Mouse (Mus musculus) Patski (cell line): ENCODE results near the gene Olfr160. TPM values are rescaled to one million over a fixed set of nuclear protein-coding genes. Genes with fewer than 3 reads are reported as not detected.

Source experiments
- ATAC-seq: fragments of 100-300 bp; one replicate; pipeline ENCODE4 v1.8.0; 2021
- CTCF ChIA-PET: fragments of 350-600 bp; sonication (Branson Sonifier 250); formaldehyde crosslinking; loops from one replicate; lab custom pipeline; 2022; ENCODE audit warnings: inconsistent platforms; lab: Charles Lee
- POLR2A ChIA-PET: fragments of 350-600 bp; sonication (Branson Sonifier 250); formaldehyde crosslinking; loops from one replicate; lab custom pipeline; 2022; ENCODE audit warnings: antibody characterized with exemption, inconsistent platforms; lab: Charles Lee
- DNase-seq: peaks from one replicate; pipeline ENCODE4 v3.0.0-alpha.2; 2011; ENCODE audit warnings: low read depth, low spot score
- H3K27me3 ChIP-seq: fragments of 371-371 bp; one replicate; pipeline ENCODE4 v1.5.1; 2021
- CTCF ChIP-seq: fragments of 100-300 bp; IDR thresholded peaks from one replicate; pipeline ENCODE4 v1.5.1; 2021
- in situ Hi-C: fragments of 300-500 bp; cut with MboI; formaldehyde crosslinking; loops from 3 replicates; pipeline ENCODE4 v1.11.1; 2018; ENCODE audit warnings: low pct_unique_long_range_greater_than_20kb, mixed read lengths
- polyA plus RNA-seq: library from polyadenylated mRNA; unstranded; gene quantifications from one replicate; pipeline ENCODE4 v1.2.3, GENCODE M21; 2021

The Olfr160 gene
- polyA plus RNA-seq, 1 experiment from 2014 or later, result not detected

DNA sequence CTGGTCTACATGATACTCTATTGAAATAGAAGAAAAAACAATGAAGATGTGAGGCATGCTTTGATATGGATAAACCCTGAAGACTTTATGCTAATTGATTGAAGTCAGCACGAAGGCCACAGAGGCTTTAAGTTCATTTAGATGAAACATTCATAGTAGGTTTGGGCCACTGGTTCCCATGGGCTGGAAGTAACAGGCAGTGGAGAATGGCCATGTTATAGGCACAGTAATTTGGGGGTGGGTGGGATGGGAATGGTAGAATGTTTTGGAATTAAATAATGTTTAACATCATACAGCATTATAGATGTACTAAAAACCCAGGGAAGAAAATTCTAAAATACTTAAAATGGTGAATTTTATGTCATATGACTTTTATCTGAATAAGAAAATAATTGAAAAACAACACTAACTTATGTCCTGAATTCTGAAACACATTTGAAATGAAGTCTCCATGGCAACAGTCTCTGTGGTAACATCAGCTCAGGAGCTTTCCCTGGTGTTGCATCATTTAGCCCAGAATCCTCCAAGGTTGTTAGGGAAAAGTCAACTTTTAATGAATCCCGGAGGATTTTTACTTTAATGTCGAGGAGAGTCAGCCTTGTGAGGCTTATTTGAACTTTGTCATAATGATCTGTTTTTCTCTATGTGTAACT is 28.6 kb downstream of the Olfr160 start:
- ATAC-seq (no peak), DNase-seq (no peak)
- POLR2A ChIA-PET, result no interaction called here
- H3K27me3 ChIP-seq, result no peaks in the 10 kb centered on the region
- no peak for TF ChIP-seq CTCF
- in situ Hi-C loops, result loop anchor here (5.0 kb wide), 1 partner anchor 245 kb away; no protein-coding TSS in a partner anchor
- CTCF ChIA-PET, result no interaction called here

DNA sequence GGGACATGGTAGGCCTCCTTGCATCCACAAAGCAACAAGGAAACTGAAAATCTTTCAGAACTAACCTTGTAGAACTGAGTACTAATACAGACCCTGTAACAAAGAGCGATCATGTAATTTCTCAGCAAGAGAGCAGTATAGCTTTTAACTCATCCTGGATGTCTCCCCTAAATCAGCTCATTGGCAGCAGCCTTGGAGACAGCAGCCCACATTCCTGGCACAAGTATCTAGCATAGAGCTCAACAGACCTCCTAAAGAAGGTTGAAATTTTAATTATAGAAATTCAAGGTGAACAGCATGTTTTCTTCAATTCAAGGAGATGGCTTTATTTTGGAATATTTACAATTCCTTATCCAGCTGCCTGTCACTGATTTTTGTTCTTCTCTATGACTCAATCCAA is 34.9 kb downstream of the Olfr160 start:
- POLR2A ChIA-PET, result no interaction called here
- H3K27me3 ChIP-seq, result peaks cover 6% of the 10 kb centered on the region
- TF ChIP-seq CTCF, result no peak
- in situ Hi-C loops, result no loop called here
- CTCF ChIA-PET, result interaction anchor here (1.3 to 2.0 kb wide), 2 partner anchors 9 kb away, joined by 3 to 4 read pairs; no protein-coding TSS in a partner anchor
- no peak for ATAC-seq
- DNase-seq, result no peak

DNA sequence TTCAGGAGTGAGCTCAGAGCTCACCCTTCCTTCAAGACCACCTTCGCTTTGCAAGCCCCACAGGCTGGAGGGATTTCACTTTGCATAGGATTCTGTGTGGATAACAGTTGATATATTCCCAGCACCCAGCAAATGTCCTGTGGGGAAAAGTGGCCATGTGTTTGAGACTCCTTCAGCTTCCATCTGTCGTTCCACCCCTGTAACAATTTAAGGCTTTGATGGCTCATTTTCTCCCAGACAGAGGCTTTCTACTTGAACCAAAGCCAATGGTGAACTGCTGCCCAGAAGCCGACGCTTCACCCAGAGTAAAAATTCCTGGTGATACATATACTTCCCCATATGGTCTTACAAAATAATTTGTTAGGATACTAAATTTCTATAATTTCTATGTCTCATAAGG is 40.8 kb downstream of the Olfr160 start:
- H3K27me3 ChIP-seq, result peaks cover 10% of the 10 kb centered on the region
- ChIA-PET POLR2A (no interaction called here), CTCF (no interaction called here)
- DNase-seq (no peak), ATAC-seq (no peak)
- TF ChIP-seq CTCF, result no peak
- in situ Hi-C loops, result no loop called here

DNA sequence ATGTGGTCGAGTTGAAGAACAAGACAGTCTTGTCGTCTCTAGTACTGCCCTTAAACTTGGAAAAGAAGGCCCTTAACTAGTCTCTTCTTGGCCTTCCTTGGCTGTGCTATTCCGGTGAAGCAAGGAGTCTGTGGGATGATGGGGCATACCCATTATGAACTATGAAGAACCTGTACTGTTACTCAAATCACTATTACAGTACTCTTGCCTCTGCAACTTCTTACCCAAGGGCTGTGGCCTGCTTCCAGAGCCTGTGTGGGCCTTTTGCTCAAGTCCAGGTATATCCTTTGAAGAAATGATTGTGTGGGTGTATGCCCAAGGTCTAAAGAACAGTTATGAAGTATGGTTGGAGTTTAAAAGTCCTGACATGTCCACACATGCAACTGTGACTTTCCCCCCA is 45.8 kb downstream of the Olfr160 start:
- CTCF ChIA-PET, result no interaction called here
- TF ChIP-seq CTCF, result no peak
- no peak for ATAC-seq
- no peak for DNase-seq
- H3K27me3 ChIP-seq, result peaks cover 4% of the 10 kb centered on the region
- in situ Hi-C loops, result no loop called here
- POLR2A ChIA-PET, result no interaction called here

DNA sequence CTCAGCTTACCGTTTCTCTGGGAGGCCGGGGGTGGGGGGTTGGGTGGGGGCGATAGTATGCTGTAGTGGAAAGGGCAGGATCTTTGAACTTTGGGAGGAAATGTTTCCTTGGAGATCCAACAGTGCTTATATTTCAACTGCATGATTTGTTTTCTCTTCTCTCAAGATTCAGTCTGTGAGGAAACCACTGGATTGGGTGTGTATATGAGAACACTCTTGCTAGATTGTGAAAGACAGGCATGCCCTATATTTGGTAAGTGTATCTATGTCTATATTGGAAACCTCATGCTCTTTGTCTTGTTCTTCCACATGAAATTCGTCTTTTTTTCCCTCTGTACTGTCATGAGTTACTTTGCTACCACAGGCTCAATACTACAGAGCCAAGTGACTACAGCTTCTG is 46.4 kb downstream of the Olfr160 start:
- ChIA-PET POLR2A (no interaction called here), CTCF (no interaction called here)
- no peak for ATAC-seq
- in situ Hi-C loops, result no loop called here
- H3K27me3 ChIP-seq, result peaks cover 4% of the 10 kb centered on the region
- no peak for TF ChIP-seq CTCF
- no peak for DNase-seq

DNA sequence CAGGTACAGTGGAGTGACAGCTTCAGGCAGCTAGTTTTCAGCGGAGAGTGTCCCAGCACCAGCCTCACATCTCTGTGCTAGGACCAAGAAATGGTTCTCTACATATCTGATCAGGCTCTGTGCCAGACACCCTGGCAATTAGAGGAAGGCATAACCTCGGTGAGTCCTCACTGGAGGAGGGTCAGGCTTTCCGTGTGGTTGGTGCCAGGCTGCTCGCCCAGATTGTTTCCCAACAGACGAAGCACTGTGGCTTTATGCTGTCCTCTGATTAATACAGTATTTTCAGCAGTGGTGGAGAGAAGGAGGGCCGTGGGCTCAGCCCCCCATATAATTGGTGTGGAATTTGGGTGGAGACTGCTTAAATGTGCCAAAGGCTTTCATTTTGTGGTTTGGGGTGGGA is 46.9 kb downstream of the Olfr160 start, which contains the start of gene Panx3:
Gene Panx3, minus strand, starts transcription at position 121 of the 400 bp plus-strand sequence.
- peaks cover 4% of the 10 kb centered on the region for H3K27me3 ChIP-seq
- CTCF ChIA-PET, result no interaction called here
- no peak for DNase-seq
- ATAC-seq, result no peak
- no peak for TF ChIP-seq CTCF
- in situ Hi-C loops, result no loop called here
- POLR2A ChIA-PET, result no interaction called here

DNA sequence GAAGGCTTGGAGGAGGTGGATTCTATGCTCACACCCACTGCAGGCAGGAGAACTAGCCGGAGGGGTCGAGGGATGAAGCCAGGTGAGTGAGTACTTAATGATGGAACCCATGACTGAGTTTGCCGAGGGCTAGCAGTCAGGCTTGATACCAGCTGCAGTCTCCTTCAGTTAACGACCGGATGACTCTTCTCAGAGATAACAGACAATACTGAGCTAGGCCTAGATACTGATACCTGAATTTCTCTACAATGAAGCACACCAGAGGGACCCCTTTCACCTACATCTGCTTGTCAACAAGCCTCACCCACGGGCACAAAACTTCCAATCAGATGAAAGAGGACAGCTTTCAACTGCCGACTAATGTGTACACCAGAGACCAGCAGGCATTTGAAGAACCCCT is 50.0 kb downstream of the Olfr160 start:
- in situ Hi-C loops, result no loop called here
- POLR2A ChIA-PET, result no interaction called here
- no peaks in the 10 kb centered on the region for H3K27me3 ChIP-seq
- CTCF ChIA-PET, result no interaction called here
- no peak for DNase-seq
- no peak for TF ChIP-seq CTCF
- no peak for ATAC-seq

DNA sequence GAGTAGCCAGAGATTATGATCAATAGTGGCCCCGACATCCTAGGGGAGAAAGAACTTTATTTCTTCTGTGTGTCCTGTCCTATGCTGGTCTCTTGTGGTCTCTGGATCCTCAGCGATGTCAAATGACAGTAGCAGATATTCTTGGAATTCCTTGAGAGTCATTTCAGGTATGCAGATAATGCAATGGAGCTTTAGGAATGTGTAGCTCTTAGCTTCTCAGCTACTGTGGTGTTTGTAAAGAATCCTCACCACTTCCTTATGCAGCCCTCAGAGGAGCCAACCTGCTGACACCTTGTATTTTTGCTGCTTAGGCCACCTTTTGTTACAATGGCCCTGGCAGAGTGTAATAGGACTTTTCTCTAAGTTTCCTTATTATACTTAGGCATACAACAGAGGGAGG is 51.4 kb downstream of the Olfr160 start:
- ATAC-seq, result peak; percentile 92
- H3K27me3 ChIP-seq, result no peaks in the 10 kb centered on the region
- TF ChIP-seq CTCF, result no peak
- POLR2A ChIA-PET, result no interaction called here
- DNase-seq, result no peak
- CTCF ChIA-PET, result no interaction called here
- in situ Hi-C loops, result no loop called here

DNA sequence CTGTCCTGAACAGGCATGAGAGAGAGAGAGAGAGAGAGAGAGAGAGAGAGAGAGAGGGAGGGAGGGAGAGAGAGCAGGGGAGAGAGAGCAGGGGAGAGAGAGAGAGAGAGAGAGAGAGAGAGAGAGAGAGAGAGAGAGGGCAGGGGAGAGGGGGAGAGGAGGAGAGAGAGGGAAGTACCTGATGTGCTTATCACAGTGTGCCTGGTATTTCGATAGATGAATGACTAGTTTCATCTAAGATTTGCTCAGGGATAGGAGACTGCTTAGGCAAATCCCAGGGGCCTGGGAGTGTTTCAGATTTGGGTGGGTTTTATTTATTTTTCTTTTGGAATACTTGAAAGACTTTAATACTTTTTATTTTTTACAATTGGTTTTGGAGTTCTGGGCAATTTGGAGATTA is 52.8 kb downstream of the Olfr160 start:
- in situ Hi-C loops, result no loop called here
- no peaks in the 10 kb centered on the region for H3K27me3 ChIP-seq
- DNase-seq, result no peak
- ChIA-PET CTCF (no interaction called here), POLR2A (no interaction called here)
- no peak for ATAC-seq
- no peak for TF ChIP-seq CTCF

DNA sequence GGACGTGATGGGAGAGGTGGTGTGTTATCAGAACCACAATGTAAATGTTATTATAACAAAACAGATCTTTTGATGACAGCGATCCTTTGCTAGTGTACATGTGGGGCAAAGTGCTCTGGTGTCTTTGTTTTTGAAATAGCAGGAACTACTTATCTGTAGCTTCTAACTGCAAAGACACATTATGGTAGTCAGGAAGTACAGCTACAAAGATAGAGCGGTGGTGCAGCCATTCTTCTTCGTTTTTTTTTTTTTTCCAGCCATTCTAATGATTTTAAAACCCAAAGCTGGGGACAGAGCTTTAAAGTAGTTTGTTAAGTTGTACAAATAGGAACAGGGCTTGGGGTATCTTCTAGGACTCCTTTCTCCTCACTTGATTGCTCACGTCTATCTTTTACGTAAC is 56.6 kb downstream of the Olfr160 start:
- ChIA-PET CTCF (interaction anchor here (1.0 kb wide), 1 partner anchor 23 kb away, joined by 3 read pairs; no protein-coding TSS in a partner anchor), POLR2A (no interaction called here)
- no peaks in the 10 kb centered on the region for H3K27me3 ChIP-seq
- no peak for DNase-seq
- in situ Hi-C loops, result no loop called here
- no peak for TF ChIP-seq CTCF
- no peak for ATAC-seq

Other genes starting within 250 kb of the Olfr160 start
- gene Msantd2, start 226.9 kb downstream of the Olfr160 start, polyA plus RNA-seq, result 33.1 TPM
- 83.1 TPM for gene Esam, start 188.2 kb downstream of the Olfr160 start, polyA plus RNA-seq
- 1.8 TPM for gene Vsig2, start 177.0 kb downstream of the Olfr160 start, polyA plus RNA-seq
- 0.21 TPM for gene Nrgn, start 163.3 kb downstream of the Olfr160 start, polyA plus RNA-seq
- gene Siae, start 160.6 kb downstream of the Olfr160 start, polyA plus RNA-seq, result 26.7 TPM
- gene Spa17, start 102.5 kb downstream of the Olfr160 start, polyA plus RNA-seq, result 11.6 TPM
- 97.7 TPM for gene Tbrg1, start 58.9 kb downstream of the Olfr160 start, polyA plus RNA-seq
- not detected for gene Panx3, start 47.0 kb downstream of the Olfr160 start, polyA plus RNA-seq
- not detected for gene Olfr874, start 28.9 kb upstream of the Olfr160 start, polyA plus RNA-seq
- not detected for gene Olfr875, start 55.6 kb upstream of the Olfr160 start, polyA plus RNA-seq
- gene Olfr876, start 86.8 kb upstream of the Olfr160 start, polyA plus RNA-seq, result not detected
- gene Olfr877, start 138.0 kb upstream of the Olfr160 start, polyA plus RNA-seq, result not detected
- not detected for gene Olfr145, start 180.5 kb upstream of the Olfr160 start, polyA plus RNA-seq
- gene Olfr878, start 201.6 kb upstream of the Olfr160 start, polyA plus RNA-seq, result not detected